Mouse (Mus musculus) embryonic facial prominence, embryonic 10.5 days (tissue): ENCODE results near the gene Ccm2l. TPM values are rescaled to one million over a fixed set of nuclear protein-coding genes. Genes with fewer than 3 reads are reported as not detected.

Source experiments
- DNase-seq: peaks from one replicate; pipeline ENCODE4 v3.0.0-alpha.2; 2017; ENCODE audit warnings: low spot score
- H3K27ac ChIP-seq: fragments of 300-500 bp; sonication (generic); replicated peaks from 2 replicates; pipeline ENCODE4 v1.5.1; 2016; ENCODE audit warnings: mild to moderate bottlenecking
- H3K27me3 ChIP-seq: fragments of 300-500 bp; sonication (generic); replicated peaks from 2 replicates; pipeline ENCODE4 v1.6.1; 2016; ENCODE audit warnings: low read depth, mild to moderate bottlenecking; ENCODE audit not compliant: poor library complexity, severe bottlenecking
- H3K36me3 ChIP-seq: fragments of 300-500 bp; sonication (generic); replicated peaks from 2 replicates; pipeline ENCODE4 v1.6.1; 2016; ENCODE audit warnings: mild to moderate bottlenecking, moderate library complexity
- H3K4me1 ChIP-seq: fragments of 300-500 bp; sonication (generic); 2 replicates; pipeline ENCODE4 v1.6.1; 2016
- H3K4me3 ChIP-seq: fragments of 300-500 bp; sonication (generic); 2 replicates; pipeline ENCODE4 v1.5.1; 2016; ENCODE audit warnings: mild to moderate bottlenecking, moderate library complexity
- H3K9me3 ChIP-seq: fragments of 300-500 bp; sonication (generic); 2 replicates; pipeline ENCODE4 v1.6.1; 2016; ENCODE audit warnings: mild to moderate bottlenecking
- whole genome bisulfite sequencing: fragments of 180-500 bp; shearing (Covaris S2); methylation state at CpG from one replicate; pipeline ENCODE4 v1.1.7; 2016; 5-methylcytosine and 5-hydroxymethylcytosine counted together
- polyA plus RNA-seq: library from polyadenylated mRNA; unstranded; fragments of >200 nt; fragmentation: Nextera tagmentation; extraction: Ambion mirVana; gene quantifications from 2 replicates; pipeline ENCODE4 v1.2.1, GENCODE M21; 2016

The Ccm2l gene
- polyA plus RNA-seq, 1 experiment from 2014 or later: 1.2 TPM

- H3K4me1 ChIP-seq: no peaks in the 10 kb centered on the region
- no peaks in the 10 kb centered on the region for H3K36me3 ChIP-seq
- H3K27me3 ChIP-seq: peaks cover 29% of the 10 kb centered on the region
- no peaks in the 10 kb centered on the region for H3K9me3 ChIP-seq
- 78% methylated on average over 4 of the region's 4 CpGs for WGBS
- DNase-seq: no peak
- no peak overlapping the region for H3K27ac ChIP-seq
- H3K4me3 ChIP-seq: no peak overlapping the region
These were observed 7.4 kb upstream of the Ccm2l start for GRCm38 (mm10) chr2:153058365-153058764.

- no peaks in the 10 kb centered on the region for H3K9me3 ChIP-seq
- no peaks in the 10 kb centered on the region for H3K36me3 ChIP-seq
- H3K27ac ChIP-seq: no peak overlapping the region
- H3K4me1 ChIP-seq: peaks cover 8% of the 10 kb centered on the region; the same call in 1 of the 2 replicates
- 90% methylated on average over 7 of the region's 7 CpGs for WGBS
- peaks cover 11% of the 10 kb centered on the region for H3K27me3 ChIP-seq
- no peak overlapping the region for H3K4me3 ChIP-seq
- DNase-seq: no peak
These were observed 5.5 kb upstream of the Ccm2l start for GRCm38 (mm10) chr2:153060216-153060615.

DNA sequence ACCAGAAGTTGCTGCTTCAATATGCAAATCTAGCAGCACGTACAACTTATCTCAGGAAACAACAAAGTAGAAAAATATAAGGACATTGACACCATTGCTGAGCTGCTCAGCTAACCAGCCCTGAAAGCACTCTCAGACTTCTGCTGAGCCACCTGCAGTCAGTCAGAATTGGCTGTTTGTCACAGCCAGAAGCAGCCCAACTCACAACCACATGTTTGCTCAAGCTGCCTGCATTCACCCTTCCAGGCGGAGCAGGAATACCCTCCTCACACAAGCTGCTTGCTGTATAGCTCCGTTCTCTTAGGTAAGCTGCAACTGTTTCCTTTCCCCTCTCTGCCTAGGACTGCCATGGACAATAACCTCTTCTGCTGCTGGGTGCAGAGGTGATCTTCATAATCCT lies 2.4 kb upstream of the Ccm2l start:
- H3K4me1 ChIP-seq: peaks cover 12% of the 10 kb centered on the region; the same call in 1 of the 2 replicates
- no peaks in the 10 kb centered on the region for H3K36me3 ChIP-seq
- no peak overlapping the region for H3K27ac ChIP-seq
- no peaks in the 10 kb centered on the region for H3K9me3 ChIP-seq
- no peak overlapping the region for H3K4me3 ChIP-seq
- WGBS: 50% methylated on average over 3 of the region's 3 CpGs
- H3K27me3 ChIP-seq: peaks cover 37% of the 10 kb centered on the region
- DNase-seq: no peak

DNA sequence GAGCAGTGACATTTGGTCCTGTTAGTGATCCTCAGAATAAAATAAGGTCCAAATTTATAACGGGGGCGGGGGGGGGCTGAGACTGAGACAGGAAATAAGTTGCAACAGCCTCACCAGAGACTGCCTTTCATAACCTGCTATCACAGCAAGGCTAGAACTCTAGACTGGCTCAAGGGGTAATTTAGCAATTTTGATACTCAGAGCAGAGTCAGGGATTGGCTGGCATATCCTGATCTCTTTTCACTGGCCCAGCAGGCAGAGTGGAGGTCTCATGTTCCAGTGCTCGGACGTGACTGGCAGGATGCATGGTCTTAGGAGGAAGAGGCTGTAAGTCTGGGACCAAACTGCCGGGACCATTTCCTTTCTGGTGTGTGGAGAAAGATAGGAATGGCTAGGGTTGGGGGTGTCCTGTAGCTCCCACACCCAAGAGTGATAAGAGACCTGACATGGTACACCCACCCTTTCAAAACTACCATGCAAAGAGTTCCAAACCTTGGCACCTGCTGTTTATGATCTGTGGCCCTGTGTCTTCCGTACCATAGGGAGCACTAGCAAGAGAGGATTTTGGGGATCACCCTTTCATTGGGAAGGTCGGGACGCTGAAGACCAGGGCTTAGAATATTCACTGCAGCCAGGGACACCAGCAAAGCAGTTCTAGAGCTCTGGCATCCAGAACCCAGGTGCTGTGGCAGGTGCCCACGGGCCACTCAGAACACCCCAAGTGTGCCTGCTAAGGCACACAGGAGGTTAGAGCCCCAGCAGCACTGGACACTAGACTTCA lies 1.4 kb upstream of the Ccm2l start:
- no peak for DNase-seq
- H3K27me3 ChIP-seq: peaks cover 41% of the 10 kb centered on the region
- H3K36me3 ChIP-seq: no peaks in the 10 kb centered on the region
- H3K27ac ChIP-seq: no peak overlapping the region
- peaks cover 12% of the 10 kb centered on the region; the same call in 1 of the 2 replicates for H3K4me1 ChIP-seq
- 69% methylated on average over 9 of the region's 9 CpGs for WGBS
- no peaks in the 10 kb centered on the region for H3K9me3 ChIP-seq
- H3K4me3 ChIP-seq: no peak overlapping the region

DNA sequence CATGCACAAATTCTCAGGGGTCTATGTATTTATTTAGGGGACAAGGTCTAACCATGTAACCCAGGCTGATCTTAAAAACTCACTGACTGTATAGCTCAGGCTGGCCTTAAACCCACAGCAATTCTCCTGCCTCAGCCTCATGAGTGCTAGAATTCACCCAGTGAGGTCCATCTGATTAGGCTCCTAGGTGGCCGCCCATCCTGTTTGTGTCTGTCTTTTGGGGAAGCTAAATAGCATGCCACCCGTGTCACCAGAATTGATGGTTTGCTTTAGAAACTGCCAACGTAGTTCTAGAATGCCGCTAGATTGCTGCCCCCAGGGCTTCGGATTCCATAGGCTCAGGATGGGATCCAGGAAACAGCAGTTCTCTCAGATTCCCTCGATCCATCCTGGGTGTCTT lies 1.2 kb downstream of the Ccm2l start:
- H3K9me3 ChIP-seq: no peaks in the 10 kb centered on the region
- no peak for DNase-seq
- H3K4me1 ChIP-seq: peaks cover 19% of the 10 kb centered on the region
- H3K4me3 ChIP-seq: no peak overlapping the region; the same call in 1 of the 2 replicates
- peaks cover 66% of the 10 kb centered on the region for H3K27me3 ChIP-seq
- no peaks in the 10 kb centered on the region for H3K36me3 ChIP-seq
- WGBS: 39% methylated on average over 6 of the region's 6 CpGs
- H3K27ac ChIP-seq: no peak overlapping the region

- H3K4me1 ChIP-seq: peaks cover 12% of the 10 kb centered on the region
- peak overlapping the region; percentile 53; the same call in 1 of the 2 replicates for H3K4me3 ChIP-seq
- H3K36me3 ChIP-seq: no peaks in the 10 kb centered on the region
- H3K27me3 ChIP-seq: peaks cover 95% of the 10 kb centered on the region
- no peaks in the 10 kb centered on the region for H3K9me3 ChIP-seq
- WGBS: 6% methylated on average over 23 of the region's 23 CpGs
- peak; percentile 45 for DNase-seq
- H3K27ac ChIP-seq: no peak overlapping the region
These were observed 5.2 kb downstream of the Ccm2l start for GRCm38 (mm10) chr2:153070762-153071490.

DNA sequence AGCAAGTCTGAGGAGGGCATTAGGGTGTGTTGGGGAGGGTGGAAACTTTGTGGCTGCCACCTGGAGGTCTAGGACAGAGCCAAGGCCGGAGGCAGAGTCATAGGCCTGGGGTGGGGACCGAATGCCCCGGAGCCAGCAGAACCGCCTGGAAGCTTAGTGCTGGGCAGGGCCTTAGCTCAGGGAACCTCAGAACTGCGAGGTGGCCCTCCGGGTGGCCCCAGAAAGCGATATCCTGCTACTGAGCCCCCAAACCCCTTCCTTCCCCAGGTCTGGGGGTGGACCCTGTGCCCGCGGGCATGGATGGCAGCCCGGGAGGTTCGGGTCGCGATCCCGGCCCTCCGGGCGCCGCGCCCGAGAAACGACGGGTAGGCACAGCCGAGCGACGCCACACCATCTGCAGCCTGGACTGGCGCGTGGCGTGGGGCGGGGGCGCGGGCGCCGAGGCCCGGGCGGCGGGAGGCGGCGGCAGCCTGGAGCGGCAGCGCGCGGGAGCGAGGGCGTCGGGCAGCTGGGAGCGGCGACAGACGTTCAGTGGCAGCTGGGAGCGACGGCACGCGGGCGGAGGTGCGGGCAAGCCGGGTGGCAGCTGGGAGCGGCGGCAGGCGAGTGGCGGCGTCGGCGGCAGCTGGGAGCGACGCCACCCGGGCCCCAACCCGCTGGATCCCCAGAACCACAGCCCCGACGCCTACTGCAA lies 5.9 kb downstream of the Ccm2l start:
- WGBS: 7% methylated on average over 67 of the region's 67 CpGs
- DNase-seq: peak; percentile 42
- H3K36me3 ChIP-seq: no peaks in the 10 kb centered on the region
- H3K9me3 ChIP-seq: no peaks in the 10 kb centered on the region
- peak overlapping the region; percentile 30; the same call in 1 of the 2 replicates for H3K27ac ChIP-seq
- peaks cover 87% of the 10 kb centered on the region for H3K27me3 ChIP-seq
- peak overlapping the region; percentile 53 for H3K4me3 ChIP-seq
- H3K4me1 ChIP-seq: peaks cover 13% of the 10 kb centered on the region

DNA sequence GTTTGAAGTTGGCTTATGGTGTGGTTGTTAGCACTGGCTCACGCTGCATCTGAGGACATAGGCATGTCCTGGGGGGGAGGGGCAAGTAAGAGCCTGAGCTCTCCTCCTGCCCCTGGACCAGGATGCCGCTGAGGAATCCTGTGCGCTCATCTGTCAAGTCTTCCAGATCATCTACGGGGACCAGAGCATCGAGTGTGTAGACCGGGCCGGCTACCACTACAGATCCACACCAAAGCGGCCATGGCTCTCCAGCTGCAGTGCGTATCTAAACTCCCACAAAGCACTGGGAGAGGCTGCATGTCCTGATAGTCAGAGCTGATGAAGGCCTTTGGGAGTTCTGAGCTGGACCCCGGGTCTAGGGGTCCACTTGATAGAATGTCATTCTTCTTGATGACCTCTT lies 8.9 kb downstream of the Ccm2l start:
- H3K36me3 ChIP-seq: no peaks in the 10 kb centered on the region
- peaks cover 57% of the 10 kb centered on the region for H3K27me3 ChIP-seq
- H3K9me3 ChIP-seq: no peaks in the 10 kb centered on the region
- H3K27ac ChIP-seq: no peak overlapping the region
- WGBS: 90% methylated on average over 10 of the region's 10 CpGs
- H3K4me3 ChIP-seq: no peak overlapping the region
- peaks cover 13% of the 10 kb centered on the region for H3K4me1 ChIP-seq
- no peak for DNase-seq

GRCm38 (mm10) chr2:153075961-153076360 lies 10.2 kb downstream of the Ccm2l start:
- Histone ChIP-seq H3K27ac (no peak overlapping the region), H3K4me1 (peaks cover 15% of the 10 kb centered on the region), H3K27me3 (peaks cover 44% of the 10 kb centered on the region), H3K4me3 (no peak overlapping the region), H3K36me3 (no peaks in the 10 kb centered on the region), H3K9me3 (no peaks in the 10 kb centered on the region)
- WGBS: 61% methylated on average over 2 of the region's 2 CpGs
- no peak for DNase-seq

- Histone ChIP-seq H3K4me3 (no peak overlapping the region), H3K4me1 (peaks cover 5% of the 10 kb centered on the region; the same call in 1 of the 2 replicates), H3K27me3 (no peaks in the 10 kb centered on the region), H3K9me3 (no peaks in the 10 kb centered on the region), H3K36me3 (no peaks in the 10 kb centered on the region), H3K27ac (no peak overlapping the region)
- peak; percentile 87 for DNase-seq
- WGBS: 36% methylated on average over 32 of the region's 32 CpGs
These were observed 15.2 kb downstream of the Ccm2l start for GRCm38 (mm10) chr2:153080841-153081523.

- H3K27me3 ChIP-seq: no peaks in the 10 kb centered on the region
- no peak overlapping the region for H3K4me3 ChIP-seq
- H3K36me3 ChIP-seq: no peaks in the 10 kb centered on the region
- H3K9me3 ChIP-seq: no peaks in the 10 kb centered on the region
- DNase-seq: no peak
- 0 out of 2 replicates have a peak, but pooled peaks cover 3% of the 10 kb centered on the region for H3K4me1 ChIP-seq
- H3K27ac ChIP-seq: no peak overlapping the region
- 82% methylated on average over 6 of the region's 6 CpGs for WGBS
These were observed 16.1 kb downstream of the Ccm2l start for GRCm38 (mm10) chr2:153081866-153082265.

DNA sequence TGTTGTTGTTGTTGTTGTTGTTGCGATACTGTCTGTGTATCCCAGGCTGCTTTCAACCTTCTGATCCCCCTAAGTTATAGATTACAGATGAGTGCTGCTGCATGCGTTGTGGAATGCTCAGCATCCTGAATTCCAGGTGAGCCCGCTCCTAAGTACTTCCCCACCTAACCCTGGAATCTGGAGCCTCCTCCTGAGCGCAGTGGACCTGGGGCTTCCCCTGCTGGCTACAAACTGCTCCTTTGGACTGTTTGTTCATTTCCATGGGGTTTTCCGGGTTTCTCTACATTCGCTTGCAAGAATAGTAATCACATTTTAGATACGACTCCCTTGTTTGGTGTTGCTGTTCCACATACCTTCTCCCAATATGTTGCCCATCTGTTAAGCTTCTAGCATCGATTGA lies 17.5 kb downstream of the Ccm2l start:
- no peaks in the 10 kb centered on the region for H3K27me3 ChIP-seq
- 0 out of 2 replicates have a peak, but pooled peaks cover 3% of the 10 kb centered on the region for H3K4me1 ChIP-seq
- no peak overlapping the region for H3K27ac ChIP-seq
- H3K9me3 ChIP-seq: no peaks in the 10 kb centered on the region
- H3K36me3 ChIP-seq: no peaks in the 10 kb centered on the region
- no peak for DNase-seq
- H3K4me3 ChIP-seq: no peak overlapping the region
- WGBS: 85% methylated on average over 8 of the region's 8 CpGs
